ENCODE assay signal across 9 mouse cellular contexts in the genomic region with DNA sequence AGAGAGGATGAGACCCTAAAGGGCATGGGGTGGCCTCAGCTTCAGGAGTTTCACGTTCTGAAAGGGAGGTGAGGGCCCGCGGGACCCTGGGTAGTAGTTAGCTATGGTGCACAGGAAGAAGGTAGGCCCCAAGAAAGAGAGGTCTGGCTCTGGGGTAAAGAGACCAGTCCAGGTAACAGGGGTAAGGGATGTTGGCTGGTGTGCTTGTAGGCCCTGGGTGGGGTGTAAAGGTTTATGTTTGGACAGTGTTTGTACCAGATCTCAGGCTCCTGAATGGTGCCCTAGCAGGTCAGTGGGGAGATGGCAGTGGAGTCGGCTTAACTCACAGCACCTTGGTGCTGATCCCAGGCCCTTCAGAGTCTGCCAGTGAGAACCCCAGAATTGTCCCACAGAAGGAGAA. TPM values are rescaled to one million over a fixed set of nuclear protein-coding genes. Genes with fewer than 3 reads are reported as not detected.
DNase-seq lines count a peak whose midpoint lies in the region; ATAC-seq lines count a peak whose summit lies in the region.
"Had no signal": no experiment of that assay in that cellular context is flagged by ENCODE, and none has a peak within 500 bp of the region (broad histone marks: within the 10 kb centered on the region; RNA-seq: fewer than 3 reads in every experiment).

No protein-coding gene starts in this region.

- no peak for ATAC-seq in hindbrain, embryonic 12.5 days (ENCODE audit: low FRiP score)

- no peaks in the 10 kb centered on the region for H3K9me3 ChIP-seq in hindbrain, embryonic 12.5 days (replicated peaks)

- no peak overlapping the region for H3K27ac ChIP-seq in hindbrain, embryonic 12.5 days
- H3K27ac ChIP-seq in macrophage: peak overlapping the region; percentile 80

- H3K27me3 ChIP-seq in hindbrain, embryonic 12.5 days: peaks cover 7% of the 10 kb centered on the region; the same call in 1 of the 2 replicates

- H3K36me3 ChIP-seq in hindbrain, embryonic 12.5 days: peaks cover 34% of the 10 kb centered on the region
- H3K36me3 ChIP-seq in macrophage (ENCODE audit: inconsistent target): no peaks in the 10 kb centered on the region

- peak overlapping the region; percentile 79 for H3K4me2 ChIP-seq in hindbrain, embryonic 12.5 days (replicated peaks)

- H3K4me3 ChIP-seq in hindbrain, embryonic 12.5 days: peak overlapping the region; percentile 65
- H3K4me3 ChIP-seq in macrophage (ENCODE audit: inconsistent target): peak overlapping the region; percentile 77

- H3K79me2 ChIP-seq in macrophage (ENCODE audit: inconsistent target): peaks cover 45% of the 10 kb centered on the region

- 44% methylated on average over 4 of the region's 4 CpGs for WGBS in hindbrain, embryonic 12.5 days
- 0% methylated on average over 4 of the region's 4 CpGs for WGBS in macrophage (ENCODE audit: missing documents)

- DNase-seq in adrenal gland, adult 18-20 months (ENCODE audit: low spot score in 2 of 2): peak; percentile 17 to 23
- DNase-seq in adrenal gland, postnatal 4 days (ENCODE audit: low spot score in 2 of 2): no peak
- peak; percentile 13 for DNase-seq in ovary, postnatal 36 days (ENCODE audit: low spot score)
- DNase-seq in ovary, adult 18-20 months (ENCODE audit: low spot score): no peak
- peak; percentile 26 for DNase-seq in thymus, postnatal 0 days (ENCODE audit: low spot score)
- DNase-seq in left cerebral cortex, adult 11 months (ENCODE audit: low spot score): no peak

- H3K9ac ChIP-seq in hindbrain, embryonic 12.5 days: peak overlapping the region; percentile 62

- peaks cover 29% of the 10 kb centered on the region for H3K4me1 ChIP-seq in hindbrain, embryonic 12.5 days

RNA-seq across cellular contexts. Expression of gene Cic, which starts 1.5 kb away (rescaled TPM):
- 100 to 1,000 TPM in 1 of 2 experiments, 10 to 100 TPM in 1; 96.8 to 123 TPM for total RNA-seq in adrenal gland, adult 18-20 months (2021)
- 100 to 1,000 TPM; 162 to 174 TPM for total RNA-seq in adrenal gland, postnatal 4 days (2021)
- 41.1 and 42.4 TPM in 2 replicates for polyA plus RNA-seq in hindbrain, embryonic 12.5 days (2016; fragmentation: Nextera tagmentation; extraction: Ambion mirVana)
- 100 to 1,000 TPM in 24 of 26 experiments, 10 to 100 TPM in 2; 63.5 to 495 (median 311) TPM for total RNA-seq in macrophage (2018; cell fraction: chromatin; rRNA removed)
- 100 to 1,000 TPM; 146 to 312 (median 230) TPM for total RNA-seq in macrophage (2018; cell fraction: cytosol; rRNA removed)
- total RNA-seq in macrophage (2018; cell fraction: nucleus; rRNA removed): 100 to 1,000 TPM; 124 to 500 (median 278) TPM
- polyA plus RNA-seq in macrophage (2018): 88.9 to 139 TPM (median 118 TPM) in 3 replicates
- polyA plus RNA-seq in thymus, postnatal 0 days (2015; fragmentation: Nextera tagmentation; extraction: Ambion mirVana): 28.4 and 37.2 TPM in 2 replicates

RNA-seq across cellular contexts. Expression of gene Erf, which starts 18.5 kb away (rescaled TPM):
- total RNA-seq in adrenal gland, adult 18-20 months (2021): 10 to 100 TPM; 18.3 to 25.8 TPM
- total RNA-seq in adrenal gland, postnatal 4 days (2021): 10 to 100 TPM; 47.5 to 50.4 TPM
- polyA plus RNA-seq in hindbrain, embryonic 12.5 days (2016; fragmentation: Nextera tagmentation; extraction: Ambion mirVana): 10.4 and 13.6 TPM in 2 replicates
- total RNA-seq in macrophage (2018; cell fraction: chromatin; rRNA removed): 10 to 100 TPM in 15 of 26 experiments, 1 to 10 TPM in 11; 7.1 to 19.7 (median 10.7) TPM
- total RNA-seq in macrophage (2018; cell fraction: cytosol; rRNA removed): 10 to 100 TPM in 24 of 26 experiments, 1 to 10 TPM in 2; 8.5 to 19.3 (median 12.5) TPM
- 10 to 100 TPM in 19 of 26 experiments, 1 to 10 TPM in 7; 6.8 to 20.6 (median 13.6) TPM for total RNA-seq in macrophage (2018; cell fraction: nucleus; rRNA removed)
- 11.9 to 14.5 TPM (median 14.2 TPM) in 3 replicates for polyA plus RNA-seq in macrophage (2018)
- polyA plus RNA-seq in thymus, postnatal 0 days (2015; fragmentation: Nextera tagmentation; extraction: Ambion mirVana): 4.5 and 6.4 TPM in 2 replicates

RNA-seq across cellular contexts. Expression of gene Pafah1b3, which starts 28.8 kb away (rescaled TPM):
- total RNA-seq in adrenal gland, adult 18-20 months (2021): 10 to 100 TPM; 23.3 to 30.4 TPM
- total RNA-seq in adrenal gland, postnatal 4 days (2021): 10 to 100 TPM; 62.9 to 70.0 TPM
- polyA plus RNA-seq in hindbrain, embryonic 12.5 days (2016; fragmentation: Nextera tagmentation; extraction: Ambion mirVana): 391 and 405 TPM in 2 replicates
- total RNA-seq in macrophage (2018; cell fraction: chromatin; rRNA removed): 10 to 100 TPM in 2 of 26 experiments, 1 to 10 TPM in 19, not detected in 5; 1.0 to 11.2 (median 4.6) TPM
- total RNA-seq in macrophage (2018; cell fraction: cytosol; rRNA removed): 10 to 100 TPM in 13 of 26 experiments, 1 to 10 TPM in 13; 5.4 to 18.3 (median 9.4) TPM
- total RNA-seq in macrophage (2018; cell fraction: nucleus; rRNA removed): 1 to 10 TPM in 25 of 26 experiments, not detected in 1; 1.3 to 9.4 (median 3.4) TPM
- polyA plus RNA-seq in macrophage (2018): 7.4 to 20.7 TPM (median 14.3 TPM) in 3 replicates
- 142 TPM in 2 replicates for polyA plus RNA-seq in thymus, postnatal 0 days (2015; fragmentation: Nextera tagmentation; extraction: Ambion mirVana)

RNA-seq across cellular contexts. Expression of gene Gsk3a, which starts 31.4 kb away (rescaled TPM):
- total RNA-seq in adrenal gland, adult 18-20 months (2021): 100 to 1,000 TPM in 1 of 2 experiments, 10 to 100 TPM in 1; 96.7 to 101 TPM
- 10 to 100 TPM; 84.8 to 89.3 TPM for total RNA-seq in adrenal gland, postnatal 4 days (2021)
- 17.2 and 19.6 TPM in 2 replicates for polyA plus RNA-seq in hindbrain, embryonic 12.5 days (2016; fragmentation: Nextera tagmentation; extraction: Ambion mirVana)
- 10 to 100 TPM; 15.6 to 63.9 (median 38.0) TPM for total RNA-seq in macrophage (2018; cell fraction: chromatin; rRNA removed)
- total RNA-seq in macrophage (2018; cell fraction: cytosol; rRNA removed): 10 to 100 TPM; 50.6 to 70.6 (median 58.9) TPM
- 10 to 100 TPM; 21.7 to 69.9 (median 44.3) TPM for total RNA-seq in macrophage (2018; cell fraction: nucleus; rRNA removed)
- 51.8 to 78.1 TPM (median 55.3 TPM) in 3 replicates for polyA plus RNA-seq in macrophage (2018)
- polyA plus RNA-seq in thymus, postnatal 0 days (2015; fragmentation: Nextera tagmentation; extraction: Ambion mirVana): 16.7 and 17.5 TPM in 2 replicates

RNA-seq across cellular contexts. Expression of gene Prr19, which starts 32.2 kb away (rescaled TPM):
- total RNA-seq in adrenal gland, adult 18-20 months (2021): not detected
- total RNA-seq in adrenal gland, postnatal 4 days (2021): not detected
- 0.87 and 1.1 TPM in 2 replicates for polyA plus RNA-seq in hindbrain, embryonic 12.5 days (2016; fragmentation: Nextera tagmentation; extraction: Ambion mirVana)
- not detected for total RNA-seq in macrophage (2018; cell fraction: chromatin; rRNA removed)
- total RNA-seq in macrophage (2018; cell fraction: cytosol; rRNA removed): not detected
- not detected for total RNA-seq in macrophage (2018; cell fraction: nucleus; rRNA removed)
- not detected in 3 replicates for polyA plus RNA-seq in macrophage (2018)
- 0.22 and 0.23 TPM in 2 replicates for polyA plus RNA-seq in thymus, postnatal 0 days (2015; fragmentation: Nextera tagmentation; extraction: Ambion mirVana)
- total RNA-seq: gastrocnemius, postnatal 36 days had no signal

Comparison
In these comparisons a context has a peak if more than half of its experiments do, and no peak if none do; other contexts are left out.
1. DNase-seq: peak in adrenal gland, adult 18-20 months (2 of 2), ovary, postnatal 36 days (single experiment) and thymus, postnatal 0 days (single experiment); none in adrenal gland, postnatal 4 days (0 of 2), ovary, adult 18-20 months (single experiment) and left cerebral cortex, adult 11 months (single experiment).